Mouse (Mus musculus) effector memory CD4-positive, alpha-beta T cell, adult 7 months (primary cell): ENCODE measurements around the gene Slc24a2. TPM values are rescaled to one million over a fixed set of nuclear protein-coding genes. Genes with fewer than 3 reads are reported as not detected.

Experiments used
- polyA plus RNA-seq: library from polyadenylated mRNA; unstranded; fragments of 100-300 nt; shearing (Covaris generic); gene quantifications from one replicate; pipeline ENCODE4 v1.2.1, GENCODE M21; 2017

The Slc24a2 gene
- polyA plus RNA-seq: 0.15 TPM

DNA sequence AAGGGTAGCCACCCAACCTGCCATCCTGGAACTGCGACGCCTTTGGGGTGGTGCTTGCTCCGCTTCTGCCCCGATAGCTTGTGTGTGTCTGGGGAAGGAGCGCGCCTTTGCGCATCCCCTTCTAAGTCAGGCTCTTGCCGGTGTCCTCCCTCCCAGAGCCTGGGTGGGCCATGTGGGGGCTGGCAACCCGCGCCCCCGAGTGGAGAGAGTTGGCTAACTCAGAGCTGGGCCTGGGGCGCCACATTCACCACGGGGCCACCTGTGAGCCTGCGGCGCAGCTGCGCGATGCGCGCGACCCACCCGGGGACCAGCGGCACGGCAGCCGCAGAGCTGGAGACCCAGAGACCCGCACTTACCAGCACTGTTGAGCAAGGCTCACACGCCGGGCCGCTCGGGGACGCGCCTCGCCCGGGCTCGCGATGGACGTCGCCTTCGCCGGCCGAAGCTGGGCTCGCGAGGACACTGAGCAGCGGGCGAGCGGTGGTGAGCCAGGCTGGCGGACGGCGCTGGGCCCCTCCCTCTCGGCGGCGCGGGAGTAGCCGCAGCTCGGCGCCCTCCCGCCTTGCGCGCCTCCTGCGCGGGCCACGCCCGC lies at the start of gene Slc24a2:
TSS of gene Slc24a2 (minus strand) at position 518 of the 592 bp plus-strand sequence.

